Mouse (Mus musculus): ENCODE data around the gene Grb7. TPM values are rescaled to one million over a fixed set of nuclear protein-coding genes. Genes with fewer than 3 reads are reported as not detected.
A peak's percentile ranks its signal among the peaks of the same experiment; 100 is the strongest.

The Grb7 gene
- polyA plus RNA-seq, 1 experiment from 2014 or later: 2.5 TPM

GRCm38 (mm10) chr11:98413731-98414130 lies 32.5 kb upstream of the Grb7 start:
- H3K27ac ChIP-seq (ENCODE audit: low read depth, low read length): no peak overlapping the region
- no peaks in the 10 kb centered on the region for H3K36me3 ChIP-seq (ENCODE audit: control insufficient read depth, insufficient read depth, low read length)
- H3K9me3 ChIP-seq (ENCODE audit: control insufficient read depth, low read length): no peaks in the 10 kb centered on the region
- H3K4me2 ChIP-seq (ENCODE audit: low read length): peak overlapping the region; percentile 93
- WGBS: 13% methylated on average over 7 of the region's 7 CpGs
- peak overlapping the region; percentile 57 for H3K4me3 ChIP-seq (ENCODE audit: low read length)
- peaks cover 13% of the 10 kb centered on the region for H3K27me3 ChIP-seq (replicated peaks; ENCODE audit: control insufficient read depth, insufficient read depth, low read length)
- no peak for ATAC-seq
- peaks cover 16% of the 10 kb centered on the region; the same call in 1 of the 2 replicates for H3K4me1 ChIP-seq (ENCODE audit: control insufficient read depth, insufficient read depth, low read depth, low read length)
- peak overlapping the region; percentile 72; the same call in 1 of the 2 replicates for H3K9ac ChIP-seq (ENCODE audit: low read depth, low read length)

- H3K4me1 ChIP-seq (ENCODE audit: control insufficient read depth, insufficient read depth, low read depth, low read length): peaks cover 16% of the 10 kb centered on the region; the same call in 1 of the 2 replicates
- H3K36me3 ChIP-seq (ENCODE audit: control insufficient read depth, insufficient read depth, low read length): no peaks in the 10 kb centered on the region
- no peak overlapping the region for H3K4me3 ChIP-seq (ENCODE audit: low read length)
- no peak overlapping the region for H3K9ac ChIP-seq (ENCODE audit: low read depth, low read length)
- no peak for ATAC-seq
- no peak overlapping the region for H3K27ac ChIP-seq (ENCODE audit: low read depth, low read length)
- 16% methylated on average over 2 of the region's 2 CpGs for WGBS
- H3K9me3 ChIP-seq (ENCODE audit: control insufficient read depth, low read length): no peaks in the 10 kb centered on the region
- H3K27me3 ChIP-seq (replicated peaks; ENCODE audit: control insufficient read depth, insufficient read depth, low read length): peaks cover 13% of the 10 kb centered on the region
- H3K4me2 ChIP-seq (ENCODE audit: low read length): peak overlapping the region; percentile 93
Measured at GRCm38 (mm10) chr11:98414162-98414561, 32.0 kb upstream of the Grb7 start.

- no peak for ATAC-seq
- no peaks in the 10 kb centered on the region for H3K36me3 ChIP-seq (ENCODE audit: control insufficient read depth, insufficient read depth, low read length)
- H3K4me1 ChIP-seq (ENCODE audit: control insufficient read depth, insufficient read depth, low read depth, low read length): peaks cover 15% of the 10 kb centered on the region; the same call in 1 of the 2 replicates
- no peak overlapping the region for H3K4me2 ChIP-seq (ENCODE audit: low read length)
- H3K9me3 ChIP-seq (ENCODE audit: control insufficient read depth, low read length): no peaks in the 10 kb centered on the region
- WGBS: 84% methylated on average over 1 of the region's 1 CpGs
- no peak overlapping the region for H3K27ac ChIP-seq (ENCODE audit: low read depth, low read length)
- no peak overlapping the region for H3K9ac ChIP-seq (ENCODE audit: low read depth, low read length)
- peaks cover 3% of the 10 kb centered on the region for H3K27me3 ChIP-seq (replicated peaks; ENCODE audit: control insufficient read depth, insufficient read depth, low read length)
- H3K4me3 ChIP-seq (ENCODE audit: low read length): no peak overlapping the region
Measured at GRCm38 (mm10) chr11:98417074-98417473, 29.1 kb upstream of the Grb7 start.

- Histone ChIP-seq H3K4me2 (ENCODE audit: low read length) (no peak overlapping the region), H3K4me1 (ENCODE audit: control insufficient read depth, insufficient read depth, low read depth, low read length) (0 out of 2 replicates have a peak, but pooled peaks cover 5% of the 10 kb centered on the region), H3K9ac (ENCODE audit: low read depth, low read length) (no peak overlapping the region), H3K36me3 (ENCODE audit: control insufficient read depth, insufficient read depth, low read length) (no peaks in the 10 kb centered on the region), H3K27me3 (replicated peaks; ENCODE audit: control insufficient read depth, insufficient read depth, low read length) (no peaks in the 10 kb centered on the region), H3K4me3 (ENCODE audit: low read length) (no peak overlapping the region), H3K9me3 (ENCODE audit: control insufficient read depth, low read length) (no peaks in the 10 kb centered on the region), H3K27ac (ENCODE audit: low read depth, low read length) (no peak overlapping the region)
- 68% methylated on average over 6 of the region's 6 CpGs for WGBS
- no peak for ATAC-seq
Measured at GRCm38 (mm10) chr11:98418273-98418672, 27.9 kb upstream of the Grb7 start.

- Histone ChIP-seq H3K9me3 (ENCODE audit: control insufficient read depth, low read length) (no peaks in the 10 kb centered on the region), H3K4me3 (ENCODE audit: low read length) (no peak overlapping the region), H3K9ac (ENCODE audit: low read depth, low read length) (no peak overlapping the region), H3K4me2 (ENCODE audit: low read length) (no peak overlapping the region), H3K4me1 (ENCODE audit: control insufficient read depth, insufficient read depth, low read depth, low read length) (0 out of 2 replicates have a peak, but pooled peaks cover under 1% of the 10 kb centered on the region), H3K27ac (ENCODE audit: low read depth, low read length) (no peak overlapping the region), H3K36me3 (ENCODE audit: control insufficient read depth, insufficient read depth, low read length) (no peaks in the 10 kb centered on the region), H3K27me3 (replicated peaks; ENCODE audit: control insufficient read depth, insufficient read depth, low read length) (no peaks in the 10 kb centered on the region)
- 77% methylated on average over 10 of the region's 10 CpGs for WGBS
- no peak for ATAC-seq
Measured at GRCm38 (mm10) chr11:98418939-98419547, 27.2 kb upstream of the Grb7 start.

GRCm38 (mm10) chr11:98426592-98426991 lies 19.6 kb upstream of the Grb7 start:
- H3K36me3 ChIP-seq (ENCODE audit: control insufficient read depth, insufficient read depth, low read length): no peaks in the 10 kb centered on the region
- H3K4me1 ChIP-seq (ENCODE audit: control insufficient read depth, insufficient read depth, low read depth, low read length): no peaks in the 10 kb centered on the region
- no peak overlapping the region for H3K4me2 ChIP-seq (ENCODE audit: low read length)
- no peak overlapping the region for H3K9ac ChIP-seq (ENCODE audit: low read depth, low read length)
- WGBS: 95% methylated on average over 7 of the region's 7 CpGs
- no peaks in the 10 kb centered on the region for H3K27me3 ChIP-seq (replicated peaks; ENCODE audit: control insufficient read depth, insufficient read depth, low read length)
- no peak overlapping the region for H3K27ac ChIP-seq (ENCODE audit: low read depth, low read length)
- no peak overlapping the region for H3K4me3 ChIP-seq (ENCODE audit: low read length)
- no peak for ATAC-seq
- H3K9me3 ChIP-seq (ENCODE audit: control insufficient read depth, low read length): no peaks in the 10 kb centered on the region

GRCm38 (mm10) chr11:98428436-98428835 lies 17.8 kb upstream of the Grb7 start:
- WGBS: 91% methylated on average over 5 of the region's 5 CpGs

GRCm38 (mm10) chr11:98431743-98432502 lies 14.3 kb upstream of the Grb7 start:
- Histone ChIP-seq H3K36me3 (ENCODE audit: control insufficient read depth, insufficient read depth, low read length) (no peaks in the 10 kb centered on the region), H3K4me3 (ENCODE audit: low read length) (no peak overlapping the region), H3K27me3 (replicated peaks; ENCODE audit: control insufficient read depth, insufficient read depth, low read length) (no peaks in the 10 kb centered on the region), H3K9me3 (ENCODE audit: control insufficient read depth, low read length) (no peaks in the 10 kb centered on the region), H3K4me1 (ENCODE audit: control insufficient read depth, insufficient read depth, low read depth, low read length) (no peaks in the 10 kb centered on the region), H3K27ac (ENCODE audit: low read depth, low read length) (no peak overlapping the region), H3K9ac (ENCODE audit: low read depth, low read length) (no peak overlapping the region), H3K4me2 (ENCODE audit: low read length) (no peak overlapping the region)
- 78% methylated on average over 9 of the region's 9 CpGs for WGBS
- no peak for ATAC-seq

More at GRCm38 (mm10) chr11:98428436-98428835, 17.8 kb upstream of the Grb7 start:
- no peak overlapping the region for H3K4me3 ChIP-seq (ENCODE audit: low read length)
- no peak for ATAC-seq
- no peaks in the 10 kb centered on the region for H3K9me3 ChIP-seq (ENCODE audit: control insufficient read depth, low read length)
- H3K4me2 ChIP-seq (ENCODE audit: low read length): no peak overlapping the region
- H3K4me1 ChIP-seq (ENCODE audit: control insufficient read depth, insufficient read depth, low read depth, low read length): no peaks in the 10 kb centered on the region
- H3K36me3 ChIP-seq (ENCODE audit: control insufficient read depth, insufficient read depth, low read length): no peaks in the 10 kb centered on the region
- no peaks in the 10 kb centered on the region for H3K27me3 ChIP-seq (replicated peaks; ENCODE audit: control insufficient read depth, insufficient read depth, low read length)
- no peak overlapping the region for H3K27ac ChIP-seq (ENCODE audit: low read depth, low read length)
- H3K9ac ChIP-seq (ENCODE audit: low read depth, low read length): no peak overlapping the region

- Histone ChIP-seq H3K27ac (ENCODE audit: low read depth, low read length) (no peak overlapping the region), H3K27me3 (replicated peaks; ENCODE audit: control insufficient read depth, insufficient read depth, low read length) (no peaks in the 10 kb centered on the region), H3K9me3 (ENCODE audit: control insufficient read depth, low read length) (no peaks in the 10 kb centered on the region), H3K4me2 (ENCODE audit: low read length) (no peak overlapping the region), H3K36me3 (ENCODE audit: control insufficient read depth, insufficient read depth, low read length) (no peaks in the 10 kb centered on the region), H3K9ac (ENCODE audit: low read depth, low read length) (no peak overlapping the region), H3K4me1 (ENCODE audit: control insufficient read depth, insufficient read depth, low read depth, low read length) (peaks cover 3% of the 10 kb centered on the region), H3K4me3 (ENCODE audit: low read length) (no peak overlapping the region)
- no peak for ATAC-seq
- 91% methylated on average over 9 of the region's 9 CpGs for WGBS
Measured at GRCm38 (mm10) chr11:98435723-98436122, 10.5 kb upstream of the Grb7 start.

Data from hindbrain, embryonic 16.5 days (tissue).